Mouse (Mus musculus) liver, postnatal 0 days (tissue): ENCODE data around the gene Tmem266.

ENCODE experiments used
- CTCF ChIP-seq: sonication (generic); IDR thresholded peaks from 2 replicates; pipeline ENCODE4 v1.5.1; 2016; ENCODE audit warnings: antibody characterized with exemption, low read depth
- EP300 ChIP-seq: IDR thresholded peaks from 2 replicates; pipeline ENCODE4 v1.6.1; 2016; ENCODE audit warnings: antibody characterized with exemption, low read depth, mild to moderate bottlenecking

- TF ChIP-seq CTCF, result no peak
- no peak for TF ChIP-seq EP300
Measured at GRCm38 (mm10) chr9:55368011-55368410, 41.3 kb downstream of the Tmem266 start.
